Mouse (Mus musculus) cortical plate, adult 2 months (tissue): Measurements from ENCODE around the gene Igfbp7.

ENCODE experiments used
- CTCF ChIP-seq: fragments of 200-500 bp; IDR thresholded peaks from 2 replicates; pipeline ENCODE4 v1.5.1; 2011; ENCODE audit warnings: mild to moderate bottlenecking, control low read depth, low read length; ENCODE audit not compliant: insufficient read depth; ENCODE audit errors: extremely low read depth
- POLR2A ChIP-seq: fragments of 200-500 bp; IDR thresholded peaks from 2 replicates; pipeline ENCODE4 v1.6.1; 2011; ENCODE audit warnings: mild to moderate bottlenecking, low read length, control low read depth; ENCODE audit not compliant: insufficient read depth; ENCODE audit errors: extremely low read depth

GRCm38 (mm10) chr5:77432446-77432845 lies 24.6 kb upstream of the Igfbp7 start:
- TF ChIP-seq CTCF: no peak
- TF ChIP-seq POLR2A: no peak
